Mouse (Mus musculus) myocyte (in vitro differentiated cells): ENCODE results near the gene Ppp1r17. TPM values are rescaled to one million over a fixed set of nuclear protein-coding genes. Genes with fewer than 3 reads are reported as not detected.

Source experiments
- H3K27me3 ChIP-seq: one replicate; pipeline ENCODE4 v1.6.1; 2011; ENCODE audit not compliant: control insufficient read depth, insufficient read depth, insufficient read length
- H3K36me3 ChIP-seq: one replicate; pipeline ENCODE4 v1.6.1; 2011; ENCODE audit not compliant: control insufficient read depth, insufficient read depth
- H3K4me2 ChIP-seq: one replicate; pipeline ENCODE4 v1.6.1; 2011; ENCODE audit warnings: low read depth, control low read depth
- H3K4me3 ChIP-seq: one replicate; pipeline ENCODE4 v1.5.1; 2011; ENCODE audit warnings: mild to moderate bottlenecking, control low read depth, moderate library complexity
- H3K79me2 ChIP-seq: one replicate; pipeline ENCODE4 v1.6.1; 2011; ENCODE audit not compliant: control insufficient read depth, insufficient read depth
- H3ac ChIP-seq: one replicate; pipeline ENCODE4 v1.6.1; 2011; ENCODE audit not compliant: control insufficient read depth, insufficient read length
- CEBPB ChIP-seq: IDR thresholded peaks from 2 replicates; pipeline ENCODE4 v1.6.1; 2011; ENCODE audit warnings: mild to moderate bottlenecking, moderate library complexity; ENCODE audit not compliant: poor library complexity, insufficient read depth, severe bottlenecking
- E2F4 ChIP-seq: IDR thresholded peaks from one replicate; pipeline ENCODE4 v1.6.1; 2011; ENCODE audit warnings: mild to moderate bottlenecking, control low read depth, moderate library complexity; ENCODE audit not compliant: insufficient read depth
- MAX ChIP-seq: IDR thresholded peaks from one replicate; pipeline ENCODE4 v1.6.1; 2011; ENCODE audit warnings: low read depth, mild to moderate bottlenecking, control low read depth
- MYOD1 ChIP-seq, 3 experiments: IDR thresholded peaks; one replicate each; pipeline ENCODE4 v1.6.1; 2011; ENCODE audit warnings: control low read depth in 2 of 3, low read depth in 2 of 3, mild to moderate bottlenecking in 2 of 3, moderate library complexity in 1 of 3; ENCODE audit not compliant: insufficient read length in 2 of 3, control insufficient read depth in 1 of 3
- MYOG ChIP-seq, 3 experiments: IDR thresholded peaks; one replicate each; pipeline ENCODE4 v1.6.1; 2011; ENCODE audit warnings: control low read depth in 2 of 3, low read depth in 2 of 3, mild to moderate bottlenecking in 2 of 3; ENCODE audit not compliant: insufficient read length in 2 of 3, control insufficient read depth in 1 of 3, insufficient read depth in 1 of 3
- POLR2A ChIP-seq: IDR thresholded peaks from one replicate; pipeline ENCODE4 v1.6.1; 2011; ENCODE audit warnings: low read depth, mild to moderate bottlenecking, control low read depth, moderate library complexity; ENCODE audit not compliant: insufficient read length
- POLR2AphosphoS2 ChIP-seq: IDR thresholded peaks from one replicate; pipeline ENCODE4 v1.6.1; 2011; ENCODE audit warnings: low read depth, control low read depth; ENCODE audit not compliant: insufficient read length
- REST ChIP-seq: IDR thresholded peaks from one replicate; pipeline ENCODE4 v1.6.1; 2011; ENCODE audit warnings: mild to moderate bottlenecking, control low read depth, moderate library complexity; ENCODE audit not compliant: insufficient read depth, insufficient read length
- SRF ChIP-seq: IDR thresholded peaks from one replicate; pipeline ENCODE4 v1.6.1; 2011; ENCODE audit warnings: low read depth; ENCODE audit not compliant: control insufficient read depth, insufficient read length
- TCF12 ChIP-seq: IDR thresholded peaks from one replicate; pipeline ENCODE4 v1.6.1; 2011; ENCODE audit warnings: mild to moderate bottlenecking, control low read depth; ENCODE audit not compliant: poor library complexity, insufficient read depth, severe bottlenecking
- TCF3 ChIP-seq: IDR thresholded peaks from one replicate; pipeline ENCODE4 v1.6.1; 2011; ENCODE audit warnings: low read depth, control low read depth; ENCODE audit not compliant: insufficient read length
- USF1 ChIP-seq: IDR thresholded peaks from one replicate; pipeline ENCODE4 v1.6.1; 2011; ENCODE audit warnings: low read depth, mild to moderate bottlenecking, control low read depth, moderate library complexity
- polyA plus RNA-seq: library from polyadenylated mRNA; unstranded; fragments of >200 nt; fragmentation: generic; extraction: Trizol; gene quantifications from one replicate; pipeline ENCODE4 v1.2.1, GENCODE M21; 2012; ENCODE audit warnings: missing spikeins

Ppp1r17 gene
- not detected for polyA plus RNA-seq

DNA sequence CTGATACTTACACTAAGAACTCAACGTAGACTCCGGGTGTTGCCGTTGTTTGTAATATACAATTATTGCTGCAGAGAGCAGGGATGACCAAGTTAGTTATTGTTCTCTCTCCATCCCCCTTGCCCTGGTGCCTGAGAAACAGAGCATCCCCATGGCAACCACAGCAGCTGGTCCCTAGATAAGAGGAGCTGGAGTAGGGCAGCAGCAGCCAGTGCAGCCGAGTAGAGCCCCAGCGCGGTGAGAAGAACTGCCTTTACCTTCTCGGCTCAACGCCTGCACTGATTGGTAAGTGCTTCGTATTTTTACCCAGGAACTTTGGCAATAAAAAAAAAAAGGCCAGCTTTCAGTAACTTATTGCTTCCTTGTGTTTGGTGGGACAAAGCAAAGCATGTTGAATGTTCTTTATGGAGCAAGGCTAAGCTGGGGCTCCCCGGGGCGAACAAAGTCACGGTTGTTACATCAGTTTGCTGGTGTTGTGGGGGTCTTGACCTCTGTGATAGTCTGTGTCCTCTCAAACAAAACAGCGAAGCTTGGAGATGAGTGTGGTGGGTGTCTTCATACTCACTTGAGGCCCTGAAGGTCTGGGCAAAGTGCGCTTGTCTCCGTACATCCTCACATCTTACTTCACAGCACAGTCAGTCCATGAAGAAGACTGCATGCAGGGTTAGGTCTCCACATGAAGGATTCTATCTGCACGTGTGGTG, at the start of gene Ppp1r17:
Ppp1r17 (plus strand) TSS at position 207 of the 704 bp plus-strand sequence.
- TF ChIP-seq TCF12 (no peak), POLR2A (no peak), SRF (no peak), MYOD1 (IDR thresholded peaks at IDR 0.05; ENCODE audit: control insufficient read depth in 1 of 3, insufficient read length in 2 of 3, low read depth in 2 of 3) (no peak), MYOG (IDR thresholded peaks at IDR 0.05; ENCODE audit: control insufficient read depth in 1 of 3, insufficient read depth in 1 of 3, insufficient read length in 2 of 3, low read depth in 2 of 3) (no peak), REST (no peak), TCF3 (no peak), CEBPB (no peak), USF1 (no peak), E2F4 (no peak), POLR2AphosphoS2 (no peak), MAX (no peak)

DNA sequence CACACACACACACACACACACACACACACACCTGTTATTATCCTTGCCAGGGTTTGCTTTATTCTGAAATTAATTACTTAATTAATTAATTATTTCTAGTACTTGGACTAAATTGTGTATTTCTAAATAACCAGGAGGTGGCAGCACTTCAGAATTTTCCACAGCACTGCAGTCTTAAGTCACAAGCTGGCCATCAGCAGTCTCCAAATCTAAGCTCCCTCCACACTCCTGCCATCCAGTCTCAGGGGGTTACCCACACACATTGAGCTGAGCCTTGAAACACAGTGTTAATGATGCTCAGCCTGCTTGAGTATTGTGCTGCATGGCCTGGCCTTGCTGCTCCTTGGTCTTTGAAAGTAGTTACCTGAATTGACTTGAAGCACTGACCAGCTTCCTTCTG, 44.3 kb upstream of the Ppp1r17 start:
- H3K27me3 ChIP-seq = no peaks in the 10 kb centered on the region
- H3K4me2 ChIP-seq = no peak overlapping the region
- no peak overlapping the region for H3K4me3 ChIP-seq
- no peaks in the 10 kb centered on the region for H3K36me3 ChIP-seq
- H3ac ChIP-seq = no peak overlapping the region
- H3K79me2 ChIP-seq = no peaks in the 10 kb centered on the region
- TF ChIP-seq E2F4 = no peak
- TF ChIP-seq MYOG (IDR thresholded peaks at IDR 0.05; ENCODE audit: control insufficient read depth in 1 of 3, insufficient read depth in 1 of 3, insufficient read length in 2 of 3, low read depth in 2 of 3) = no peak
- no peak for TF ChIP-seq MYOD1 (IDR thresholded peaks at IDR 0.05; ENCODE audit: control insufficient read depth in 1 of 3, insufficient read length in 2 of 3, low read depth in 2 of 3)
- no peak for TF ChIP-seq TCF12
- TF ChIP-seq CEBPB = no peak

More for the DNA sequence above, at the start of gene Ppp1r17:
- no peak within 1 kb of the TSS for H3K4me2 ChIP-seq
- H3K27me3 ChIP-seq = no peaks in the 10 kb centered on the region
- H3ac ChIP-seq = no peak within 1 kb of the TSS
- no peaks in the 10 kb centered on the region for H3K36me3 ChIP-seq
- no peaks in the 10 kb centered on the region for H3K79me2 ChIP-seq
- no peak within 1 kb of the TSS for H3K4me3 ChIP-seq

DNA sequence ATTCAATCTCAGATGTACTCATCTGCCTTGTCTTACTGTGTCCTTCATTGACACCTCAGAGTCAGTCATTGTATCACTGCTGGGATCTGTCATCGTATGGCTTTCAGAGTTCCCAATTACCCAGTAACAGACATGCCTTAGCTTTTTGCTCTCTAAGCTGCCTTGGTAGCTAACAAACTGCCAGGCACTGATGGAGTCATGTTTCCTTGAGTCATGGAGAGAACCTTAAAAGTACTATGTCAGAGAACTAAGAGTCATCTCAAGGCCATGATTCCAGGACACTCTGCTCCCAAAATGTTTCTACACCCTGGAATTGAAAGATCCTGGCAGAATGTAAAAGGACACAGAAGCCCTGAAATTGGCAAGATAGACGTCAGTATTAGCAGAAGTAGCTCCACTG, 37.5 kb upstream of the Ppp1r17 start:
- Histone ChIP-seq H3K4me2 (no peak overlapping the region), H3ac (no peak overlapping the region), H3K4me3 (no peak overlapping the region), H3K36me3 (no peaks in the 10 kb centered on the region), H3K79me2 (no peaks in the 10 kb centered on the region), H3K27me3 (no peaks in the 10 kb centered on the region)
- TF ChIP-seq TCF3 (no peak), POLR2A (no peak), MAX (no peak), TCF12 (no peak), MYOG (IDR thresholded peaks at IDR 0.05; ENCODE audit: control insufficient read depth in 1 of 3, insufficient read depth in 1 of 3, insufficient read length in 2 of 3, low read depth in 2 of 3) (no peak), CEBPB (no peak), POLR2AphosphoS2 (no peak), REST (no peak), E2F4 (no peak), MYOD1 (IDR thresholded peaks at IDR 0.05; ENCODE audit: control insufficient read depth in 1 of 3, insufficient read length in 2 of 3, low read depth in 2 of 3) (no peak), SRF (no peak), USF1 (no peak)

DNA sequence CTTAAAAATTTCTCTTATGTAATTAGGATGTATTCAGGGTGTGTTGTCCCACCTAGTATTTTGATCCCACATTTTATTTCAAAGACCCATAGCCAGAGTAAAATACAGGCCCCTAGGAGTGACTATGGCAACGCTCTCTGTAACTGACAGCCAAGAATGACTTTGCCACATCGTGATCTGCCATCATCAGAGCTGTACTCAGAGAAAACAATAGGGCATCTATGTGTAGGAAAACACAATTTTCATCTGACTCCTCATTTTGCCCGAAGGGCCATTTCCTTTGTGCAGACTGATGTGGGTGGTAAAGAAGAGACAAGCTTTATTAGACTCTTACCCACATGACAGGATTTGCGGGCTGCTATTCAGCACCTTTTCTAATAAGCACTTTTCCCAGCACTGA, 8.6 kb upstream of the Ppp1r17 start:
- no peaks in the 10 kb centered on the region for H3K79me2 ChIP-seq
- H3K36me3 ChIP-seq = no peaks in the 10 kb centered on the region
- H3K4me2 ChIP-seq = no peak overlapping the region
- no peak overlapping the region for H3ac ChIP-seq
- no peaks in the 10 kb centered on the region for H3K27me3 ChIP-seq
- no peak for TF ChIP-seq MYOG (IDR thresholded peaks at IDR 0.05; ENCODE audit: control insufficient read depth in 1 of 3, insufficient read depth in 1 of 3, insufficient read length in 2 of 3, low read depth in 2 of 3)
- no peak for TF ChIP-seq CEBPB
- no peak for TF ChIP-seq TCF12
- TF ChIP-seq USF1 = no peak
- TF ChIP-seq MAX = no peak
- no peak for TF ChIP-seq POLR2A
- no peak for TF ChIP-seq E2F4
- no peak for TF ChIP-seq TCF3
- TF ChIP-seq MYOD1 (IDR thresholded peaks at IDR 0.05; ENCODE audit: control insufficient read depth in 1 of 3, insufficient read length in 2 of 3, low read depth in 2 of 3) = no peak
- TF ChIP-seq REST = no peak
- TF ChIP-seq SRF = no peak
- no peak for TF ChIP-seq POLR2AphosphoS2
- H3K4me3 ChIP-seq = no peak overlapping the region
